Mouse (Mus musculus) frontal cortex, postnatal 14 days (tissue): ENCODE measurements around the gene Fbxo3.
"Not testable (repeated sequence)": the region's sequence is repeated elsewhere in the genome, so short reads cannot be mapped to it uniquely, and the experiment has no call there.

Source experiments
- DNase-seq, 2 experiments: peaks; one replicate each; pipeline ENCODE4 v3.0.0; 2022; ENCODE audit warnings: low spot score in 2 of 2

The Fbxo3 gene

GRCm38 (mm10) chr2:104096256-104096655 is 68.7 kb downstream of the Fbxo3 start:
- no peak for DNase-seq

- DNase-seq = not testable (repeated sequence)
These were observed 69.3 kb downstream of the Fbxo3 start for GRCm38 (mm10) chr2:104096796-104097195.

GRCm38 (mm10) chr2:104097396-104097795 is 69.9 kb downstream of the Fbxo3 start:
- not testable (repeated sequence) for DNase-seq

- no peak for DNase-seq
These were observed 71.2 kb downstream of the Fbxo3 start for GRCm38 (mm10) chr2:104098529-104099230.

GRCm38 (mm10) chr2:104099231-104099585 is 71.7 kb downstream of the Fbxo3 start:
- DNase-seq = no peak

- DNase-seq = no peak
These were observed 72.4 kb downstream of the Fbxo3 start for GRCm38 (mm10) chr2:104099946-104100345.

- no peak for DNase-seq
These were observed 77.3 kb downstream of the Fbxo3 start for GRCm38 (mm10) chr2:104104800-104105199.

- DNase-seq = not testable (repeated sequence)
These were observed 81.5 kb downstream of the Fbxo3 start for GRCm38 (mm10) chr2:104109021-104109420.

GRCm38 (mm10) chr2:104109528-104109927 is 82.0 kb downstream of the Fbxo3 start:
- no peak for DNase-seq

GRCm38 (mm10) chr2:104110031-104110430 is 82.5 kb downstream of the Fbxo3 start:
- DNase-seq = no peak

GRCm38 (mm10) chr2:104111170-104111797 is 83.8 kb downstream of the Fbxo3 start:
- DNase-seq = not testable (repeated sequence)
